Mouse (Mus musculus) bone marrow, adult 2 months (tissue): ENCODE results near the gene Ier2.
"Not testable (repeated sequence)": the region's sequence is repeated elsewhere in the genome, so short reads cannot be mapped to it uniquely, and the experiment has no call there.

Source experiments
- CTCF ChIP-seq: fragments of 200-500 bp; IDR thresholded peaks from 2 replicates; pipeline ENCODE4 v1.5.1; 2011; ENCODE audit warnings: low read length, control low read depth; ENCODE audit not compliant: control insufficient read depth, insufficient read depth
- POLR2A ChIP-seq: fragments of 200-500 bp; IDR thresholded peaks from 2 replicates; pipeline ENCODE4 v1.6.1; 2011; ENCODE audit warnings: low read depth, mild to moderate bottlenecking, control low read depth, low read length, borderline replicate concordance; ENCODE audit not compliant: control insufficient read depth

DNA sequence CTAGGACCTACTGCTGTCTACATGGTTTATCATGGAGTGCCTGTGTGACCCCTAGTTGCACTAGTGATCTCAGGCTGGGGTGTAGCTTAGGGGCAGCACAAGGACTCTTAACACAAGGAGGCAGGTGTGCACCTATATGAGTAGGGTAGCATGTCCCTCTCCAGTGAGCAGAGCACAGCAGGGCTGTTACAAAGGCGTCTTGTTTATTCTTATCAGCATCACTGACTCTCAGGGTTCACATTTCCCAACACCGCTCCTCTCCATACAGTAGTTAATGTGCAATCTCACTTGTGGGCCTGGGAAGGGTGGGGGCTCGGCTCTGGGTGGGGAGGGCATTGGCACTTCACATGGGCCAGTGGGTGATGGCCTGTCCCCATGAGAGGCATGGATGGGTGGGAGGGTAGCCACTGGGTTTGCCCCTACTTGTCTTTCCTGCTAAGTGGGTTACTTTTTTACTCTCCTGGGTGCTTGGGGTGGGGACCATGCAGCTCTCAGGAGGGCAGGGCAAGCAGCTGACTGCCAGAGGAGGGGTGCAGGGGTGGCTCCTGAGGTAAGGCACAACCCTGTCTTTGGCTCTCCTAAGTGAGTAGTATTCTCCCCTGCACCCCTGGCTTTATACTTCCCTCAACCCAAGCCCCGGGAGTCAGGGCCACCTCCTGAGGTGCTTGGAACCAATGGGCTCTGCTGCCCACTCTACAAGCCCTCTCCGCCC is 7.8 kb upstream of the Ier2 start:
- TF ChIP-seq CTCF, POLR2A: not testable (repeated sequence)
